Mouse (Mus musculus): Measurements from ENCODE around the gene Kif5a. TPM values are rescaled to one million over a fixed set of nuclear protein-coding genes. Genes with fewer than 3 reads are reported as not detected.
"Not testable (repeated sequence)": the region's sequence is repeated elsewhere in the genome, so short reads cannot be mapped to it uniquely, and the experiment has no call there.

Gene Kif5a
- polyA plus RNA-seq (2015; fragmentation: Nextera tagmentation; extraction: Ambion mirVana), result 0.28 and 0.47 TPM in 2 replicates

- H3K9me3 ChIP-seq (replicated peaks; ENCODE audit: low read length), result no peaks in the 10 kb centered on the region
- DNase-seq (ENCODE audit: low spot score) (no peak), ATAC-seq (replicated peaks; ENCODE audit: low FRiP score, low read depth) (no peak)
- peak within 1 kb of the TSS; percentile 33 for H3K4me3 ChIP-seq (replicated peaks; ENCODE audit: low read depth, low read length)
- H3K9ac ChIP-seq (ENCODE audit: low read depth, low read length), result peak within 1 kb of the TSS; percentile 44; the same call in 1 of the 2 replicates
- H3K36me3 ChIP-seq (ENCODE audit: insufficient read depth, low read length), result no peaks in the 10 kb centered on the region
- peaks cover 17% of the 10 kb centered on the region for H3K4me1 ChIP-seq (replicated peaks; ENCODE audit: insufficient read depth, low read length)
- TF ChIP-seq CTCF (IDR thresholded peaks at IDR 0.05; ENCODE audit: low read depth), result no peak
- H3K4me2 ChIP-seq (ENCODE audit: low read length), result peak within 1 kb of the TSS; percentile 73
- H3K27me3 ChIP-seq (ENCODE audit: insufficient read depth, low read length), result 0 out of 2 replicates have a peak, but pooled peaks cover 6% of the 10 kb centered on the region
- H3K27ac ChIP-seq, result no peak within 1 kb of the TSS
- WGBS, result 1% methylated on average over 53 of the region's 53 CpGs
Observed at GRCm38 (mm10) chr10:127262548-127263398, at the start of gene Kif5a. Kif5a (minus strand) TSS chr10:127263348.

GRCm38 (mm10) chr10:127312858-127313257 lies 49.7 kb upstream of the Kif5a start:
- Histone ChIP-seq H3K9ac (ENCODE audit: low read depth, low read length) (no peak overlapping the region), H3K4me3 (replicated peaks; ENCODE audit: low read depth, low read length) (no peak overlapping the region), H3K27ac (no peak overlapping the region), H3K9me3 (replicated peaks; ENCODE audit: low read length) (no peaks in the 10 kb centered on the region), H3K4me2 (ENCODE audit: low read length) (no peak overlapping the region), H3K4me1 (replicated peaks; ENCODE audit: insufficient read depth, low read length) (peaks cover 6% of the 10 kb centered on the region; the same call in 1 of the 2 replicates), H3K36me3 (ENCODE audit: insufficient read depth, low read length) (peaks cover 10% of the 10 kb centered on the region), H3K27me3 (ENCODE audit: insufficient read depth, low read length) (no peaks in the 10 kb centered on the region)
- TF ChIP-seq CTCF (IDR thresholded peaks at IDR 0.05; ENCODE audit: low read depth), result no peak
- WGBS, result 71% methylated on average over 4 of the region's 4 CpGs
- ATAC-seq (replicated peaks; ENCODE audit: low FRiP score, low read depth) (no peak), DNase-seq (ENCODE audit: low spot score) (no peak)

GRCm38 (mm10) chr10:127312356-127312676 lies 49.2 kb upstream of the Kif5a start:
- Histone ChIP-seq H3K36me3 (ENCODE audit: insufficient read depth, low read length) (peaks cover 14% of the 10 kb centered on the region), H3K9me3 (replicated peaks; ENCODE audit: low read length) (no peaks in the 10 kb centered on the region), H3K9ac (ENCODE audit: low read depth, low read length) (no peak overlapping the region), H3K4me1 (replicated peaks; ENCODE audit: insufficient read depth, low read length) (peaks cover 6% of the 10 kb centered on the region; the same call in 1 of the 2 replicates), H3K27me3 (ENCODE audit: insufficient read depth, low read length) (no peaks in the 10 kb centered on the region), H3K4me2 (ENCODE audit: low read length) (peak overlapping the region; percentile 58), H3K27ac (peak overlapping the region; percentile 73), H3K4me3 (replicated peaks; ENCODE audit: low read depth, low read length) (peak overlapping the region; percentile 82)
- DNase-seq (ENCODE audit: low spot score) (peak; percentile 91), ATAC-seq (replicated peaks; ENCODE audit: low FRiP score, low read depth) (peak; percentile 45)
- WGBS, result 0% methylated on average over 4 of the region's 4 CpGs
- TF ChIP-seq CTCF (IDR thresholded peaks at IDR 0.05; ENCODE audit: low read depth), result peak; percentile 89

GRCm38 (mm10) chr10:127311476-127312355 lies 48.6 kb upstream of the Kif5a start, which contains the start of gene Mars:
Mars (minus strand) TSS chr10:127311786.
- Histone ChIP-seq H3K27me3 (ENCODE audit: insufficient read depth, low read length) (no peaks in the 10 kb centered on the region), H3K27ac (peak within 1 kb of the TSS; percentile 73), H3K4me2 (ENCODE audit: low read length) (peak within 1 kb of the TSS; percentile 58), H3K4me3 (replicated peaks; ENCODE audit: low read depth, low read length) (peak within 1 kb of the TSS; percentile 82), H3K9ac (ENCODE audit: low read depth, low read length) (peak within 1 kb of the TSS; percentile 83), H3K36me3 (ENCODE audit: insufficient read depth, low read length) (peaks cover 16% of the 10 kb centered on the region), H3K4me1 (replicated peaks; ENCODE audit: insufficient read depth, low read length) (peaks cover 6% of the 10 kb centered on the region; the same call in 1 of the 2 replicates), H3K9me3 (replicated peaks; ENCODE audit: low read length) (no peaks in the 10 kb centered on the region)
- peak; percentile 94 for ATAC-seq (replicated peaks; ENCODE audit: low FRiP score, low read depth)
- WGBS, result under 1% methylated on average over 65 of the region's 65 CpGs
- peak; percentile 99 for DNase-seq (ENCODE audit: low spot score)
- 0 out of 2 replicates have a peak, but pooled peaks have one; percentile 4 for TF ChIP-seq CTCF (IDR thresholded peaks at IDR 0.05; ENCODE audit: low read depth)

- peaks cover 6% of the 10 kb centered on the region; the same call in 1 of the 2 replicates for H3K4me1 ChIP-seq (replicated peaks; ENCODE audit: insufficient read depth, low read length)
- ATAC-seq (replicated peaks; ENCODE audit: low FRiP score, low read depth) (peak; percentile 79), DNase-seq (ENCODE audit: low spot score) (peak; percentile 80)
- H3K9me3 ChIP-seq (replicated peaks; ENCODE audit: low read length), result no peaks in the 10 kb centered on the region
- peaks cover 22% of the 10 kb centered on the region for H3K36me3 ChIP-seq (ENCODE audit: insufficient read depth, low read length)
- WGBS, result 32% methylated on average over 23 of the region's 23 CpGs
- no peaks in the 10 kb centered on the region for H3K27me3 ChIP-seq (ENCODE audit: insufficient read depth, low read length)
- peak overlapping the region; percentile 82 for H3K4me3 ChIP-seq (replicated peaks; ENCODE audit: low read depth, low read length)
- no peak for TF ChIP-seq CTCF (IDR thresholded peaks at IDR 0.05; ENCODE audit: low read depth)
- peak overlapping the region; percentile 83 for H3K9ac ChIP-seq (ENCODE audit: low read depth, low read length)
- peak overlapping the region; percentile 73 for H3K27ac ChIP-seq
- H3K4me2 ChIP-seq (ENCODE audit: low read length), result peak overlapping the region; percentile 58
Observed at GRCm38 (mm10) chr10:127310523-127311475, 47.7 kb upstream of the Kif5a start.

- not testable (repeated sequence) for H3K27me3 ChIP-seq (ENCODE audit: insufficient read depth, low read length); H3K4me2 ChIP-seq (ENCODE audit: low read length); H3K27ac ChIP-seq; H3K9ac ChIP-seq (ENCODE audit: low read depth, low read length); H3K9me3 ChIP-seq (replicated peaks; ENCODE audit: low read length); DNase-seq (ENCODE audit: low spot score); H3K4me1 ChIP-seq (replicated peaks; ENCODE audit: insufficient read depth, low read length); ATAC-seq (replicated peaks; ENCODE audit: low FRiP score, low read depth); H3K4me3 ChIP-seq (replicated peaks; ENCODE audit: low read depth, low read length)
- 85% methylated on average over 3 of the region's 3 CpGs for WGBS
- peaks cover 33% of the 10 kb centered on the region for H3K36me3 ChIP-seq (ENCODE audit: insufficient read depth, low read length)
Observed at GRCm38 (mm10) chr10:127309167-127309566, 46.0 kb upstream of the Kif5a start.
